Mouse (Mus musculus) C2C12 (cell line): ENCODE results near the gene Senp5. TPM values are rescaled to one million over a fixed set of nuclear protein-coding genes. Genes with fewer than 3 reads are reported as not detected.
A peak's percentile ranks its signal among the peaks of the same experiment; 100 is the strongest.

Experiments used
- H3K27me3 ChIP-seq: one replicate; pipeline ENCODE4 v1.6.1; 2011; ENCODE audit not compliant: control insufficient read depth, insufficient read depth, insufficient read length
- H3K36me3 ChIP-seq: one replicate; pipeline ENCODE4 v1.6.1; 2011; ENCODE audit not compliant: control insufficient read depth, insufficient read depth
- H3K4me3 ChIP-seq: one replicate; pipeline ENCODE4 v1.5.1; 2011; ENCODE audit warnings: mild to moderate bottlenecking, control low read depth; ENCODE audit not compliant: poor library complexity, insufficient read depth, severe bottlenecking
- H3K79me2 ChIP-seq: one replicate; pipeline ENCODE4 v1.6.1; 2011; ENCODE audit not compliant: control insufficient read depth, insufficient read depth
- H3K79me3 ChIP-seq: one replicate; pipeline ENCODE4 v1.6.1; 2011; ENCODE audit warnings: low read depth, control low read depth
- H3ac ChIP-seq: one replicate; pipeline ENCODE3; 2011; ENCODE audit warnings: low read depth; ENCODE audit not compliant: control insufficient read depth, insufficient read length
- CEBPB ChIP-seq: IDR thresholded peaks from one replicate; pipeline ENCODE4 v1.6.1; 2011; ENCODE audit warnings: low read depth, mild to moderate bottlenecking, control low read depth, moderate library complexity
- CTCF ChIP-seq: IDR thresholded peaks from one replicate; pipeline ENCODE4 v1.5.1; 2011; ENCODE audit not compliant: control insufficient read depth, insufficient read depth, insufficient read length
- FOSL1 ChIP-seq: IDR thresholded peaks from one replicate; pipeline ENCODE4 v1.8.0; 2011; ENCODE audit warnings: mild to moderate bottlenecking, low read length; ENCODE audit not compliant: poor library complexity, insufficient read depth, severe bottlenecking
- MAX ChIP-seq: IDR thresholded peaks from one replicate; pipeline ENCODE4 v1.6.1; 2011; ENCODE audit warnings: mild to moderate bottlenecking, control low read depth
- MYOD1 ChIP-seq: IDR thresholded peaks from one replicate; pipeline ENCODE4 v1.6.1; 2011; ENCODE audit warnings: low read depth; ENCODE audit not compliant: control insufficient read depth, insufficient read length
- MYOG ChIP-seq: IDR thresholded peaks from one replicate; pipeline ENCODE4 v1.6.1; 2011; ENCODE audit not compliant: control insufficient read depth, insufficient read length; ENCODE audit errors: extremely low read depth
- USF1 ChIP-seq: IDR thresholded peaks from one replicate; pipeline ENCODE4 v1.6.1; 2011; ENCODE audit warnings: low read depth, mild to moderate bottlenecking, control low read depth, moderate library complexity
- polyA plus RNA-seq: library from polyadenylated mRNA; unstranded; fragments of >200 nt; fragmentation: generic; extraction: Trizol; gene quantifications from one replicate; pipeline ENCODE4 v1.2.1, GENCODE M21; 2012; ENCODE audit warnings: missing spikeins

The Senp5 gene
- polyA plus RNA-seq, 1 experiment, result 11.0 TPM

DNA sequence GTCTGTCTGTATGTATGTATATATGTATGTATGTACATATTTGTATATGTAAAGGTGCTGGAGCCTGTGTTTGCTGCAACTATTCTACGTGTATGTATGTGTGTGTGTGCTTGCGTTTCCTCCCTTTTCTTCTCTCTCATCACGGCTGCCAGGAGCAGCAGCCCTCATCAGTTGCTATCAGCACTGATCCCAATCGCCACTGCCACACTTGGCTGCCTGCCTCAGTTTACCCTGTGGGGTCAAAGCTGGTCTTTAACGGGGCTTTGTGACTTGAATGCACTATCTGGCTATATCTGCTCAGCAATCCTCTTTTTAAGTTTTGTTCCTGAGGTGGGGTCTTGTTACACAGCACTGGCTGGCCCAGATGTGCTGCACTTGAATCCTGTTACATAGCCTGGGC is 75.7 kb downstream of the Senp5 start:
- Histone ChIP-seq H3K36me3 (no peaks in the 10 kb centered on the region), H3ac (no peak overlapping the region), H3K4me3 (no peak overlapping the region), H3K79me2 (no peaks in the 10 kb centered on the region), H3K79me3 (no peaks in the 10 kb centered on the region), H3K27me3 (no peaks in the 10 kb centered on the region)
- TF ChIP-seq MYOG (no peak), USF1 (no peak), FOSL1 (no peak), CEBPB (no peak), MAX (no peak), MYOD1 (no peak), CTCF (no peak)

DNA sequence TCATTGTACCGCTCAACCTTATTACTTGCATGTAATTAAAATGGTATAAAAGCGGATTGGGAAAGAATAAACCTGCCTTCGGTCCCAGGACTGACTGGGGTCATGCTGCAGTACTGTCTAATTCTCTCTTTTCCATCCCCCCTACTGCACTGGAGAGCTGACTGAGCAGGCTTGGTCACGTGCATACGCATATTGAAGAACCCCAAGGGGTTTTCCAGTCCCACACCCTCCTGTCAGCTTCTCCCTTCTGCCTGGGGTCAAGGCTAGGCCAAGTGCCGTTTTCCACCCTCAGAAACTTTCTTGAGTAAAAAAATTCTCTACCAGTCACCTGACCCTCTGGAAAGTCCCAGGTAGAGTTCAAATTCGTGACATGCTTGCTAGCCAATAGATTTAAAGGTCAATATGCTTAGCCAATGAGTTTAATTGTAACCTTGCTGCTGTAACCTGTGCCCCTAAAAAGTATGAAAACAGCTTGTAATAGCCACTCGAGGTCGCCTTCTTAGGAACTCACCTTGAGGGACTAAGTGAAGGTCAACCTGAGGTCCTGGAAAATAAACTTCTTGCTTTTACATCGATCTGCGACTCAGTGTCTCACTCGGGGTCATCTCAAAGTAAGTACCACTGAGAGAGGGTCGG is 76.4 kb downstream of the Senp5 start:
- H3ac ChIP-seq, result no peak overlapping the region
- H3K4me3 ChIP-seq, result no peak overlapping the region
- H3K27me3 ChIP-seq, result no peaks in the 10 kb centered on the region
- no peaks in the 10 kb centered on the region for H3K36me3 ChIP-seq
- H3K79me2 ChIP-seq, result no peaks in the 10 kb centered on the region
- no peaks in the 10 kb centered on the region for H3K79me3 ChIP-seq
- TF ChIP-seq MYOG (no peak), MYOD1 (no peak), CTCF (no peak), MAX (no peak), CEBPB (no peak), USF1 (no peak), FOSL1 (no peak)

DNA sequence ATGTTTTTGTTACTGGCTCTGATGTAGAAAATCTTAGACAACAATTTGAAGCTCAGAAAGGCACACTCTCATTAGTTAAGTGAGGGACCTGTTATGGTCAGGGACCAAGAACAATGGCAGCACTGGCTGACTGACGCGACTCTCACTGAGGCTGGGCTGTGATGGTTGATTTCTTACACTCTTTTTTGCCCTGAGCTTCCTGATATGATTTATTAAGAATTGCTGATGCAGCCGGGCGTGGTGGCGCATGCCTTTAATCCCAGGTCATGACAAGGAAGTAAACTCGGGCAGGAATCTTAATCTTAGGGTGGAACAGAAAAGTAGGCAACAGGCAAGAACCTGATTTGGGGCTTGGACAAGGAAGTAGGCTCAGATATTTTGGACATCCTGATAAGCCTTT is 77.0 kb downstream of the Senp5 start:
- Histone ChIP-seq H3K36me3 (no peaks in the 10 kb centered on the region), H3K79me2 (no peaks in the 10 kb centered on the region), H3K79me3 (no peaks in the 10 kb centered on the region), H3K27me3 (no peaks in the 10 kb centered on the region), H3ac (no peak overlapping the region), H3K4me3 (no peak overlapping the region)
- no peak for TF ChIP-seq FOSL1
- no peak for TF ChIP-seq MYOG
- no peak for TF ChIP-seq USF1
- TF ChIP-seq MAX, result no peak

GRCm38 (mm10) chr16:31924368-31924767 is 78.7 kb downstream of the Senp5 start:
- no peaks in the 10 kb centered on the region for H3K36me3 ChIP-seq
- H3K4me3 ChIP-seq, result no peak overlapping the region
- TF ChIP-seq FOSL1 (no peak), MYOD1 (no peak), CEBPB (no peak), USF1 (no peak)
- no peaks in the 10 kb centered on the region for H3K27me3 ChIP-seq
- H3ac ChIP-seq, result no peak overlapping the region
- H3K79me3 ChIP-seq, result no peaks in the 10 kb centered on the region
- H3K79me2 ChIP-seq, result no peaks in the 10 kb centered on the region

DNA sequence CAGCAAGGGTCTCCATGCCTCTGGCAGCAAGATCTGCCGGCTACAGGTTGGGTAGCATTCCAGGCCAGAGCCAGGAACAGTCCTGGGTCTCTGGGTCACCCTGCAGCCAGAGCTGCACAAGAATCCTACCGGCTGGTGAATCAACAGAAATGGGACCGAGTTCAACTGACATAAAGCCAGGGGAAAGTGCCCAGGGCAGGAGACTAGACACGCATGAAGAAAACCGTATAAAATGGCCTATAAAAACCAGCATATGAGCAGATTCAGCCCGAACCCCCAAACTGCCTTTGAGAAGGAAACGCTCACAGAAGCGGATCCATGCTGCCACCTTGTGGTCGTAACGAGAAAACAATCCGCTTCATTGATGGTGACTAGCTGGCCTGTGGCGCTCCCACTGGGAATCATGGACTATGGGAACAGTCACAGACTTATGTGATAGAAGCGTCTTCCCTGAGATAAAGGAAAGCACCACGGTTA is 84.8 kb downstream of the Senp5 start:
- no peaks in the 10 kb centered on the region for H3K79me3 ChIP-seq
- H3K79me2 ChIP-seq, result no peaks in the 10 kb centered on the region
- no peaks in the 10 kb centered on the region for H3K36me3 ChIP-seq
- H3K4me3 ChIP-seq, result no peak overlapping the region
- no peak overlapping the region for H3ac ChIP-seq
- TF ChIP-seq MAX (no peak), CTCF (peak; percentile 60)
- H3K27me3 ChIP-seq, result no peaks in the 10 kb centered on the region

DNA sequence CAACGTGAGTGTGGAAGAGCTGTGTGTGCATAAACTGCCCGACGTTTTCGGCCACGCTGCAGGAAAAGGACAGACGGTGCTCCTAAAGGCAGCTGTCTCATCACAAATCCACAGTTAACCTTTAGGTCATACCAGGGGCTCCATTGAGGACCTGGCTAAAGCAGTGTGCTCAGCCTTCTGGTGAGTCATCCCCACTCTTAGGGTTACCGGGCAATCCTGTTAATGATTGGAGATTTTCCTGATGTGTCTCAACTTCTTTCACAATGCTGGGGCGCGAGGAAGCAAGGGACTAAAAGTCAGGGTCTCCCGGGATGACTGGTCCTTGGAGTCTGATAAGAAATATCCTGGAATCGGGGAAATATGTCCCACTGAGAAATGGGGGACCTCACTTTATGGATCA is 85.3 kb downstream of the Senp5 start:
- Histone ChIP-seq H3K27me3 (no peaks in the 10 kb centered on the region), H3K79me3 (no peaks in the 10 kb centered on the region)
- TF ChIP-seq MYOD1 (no peak), MYOG (no peak), CEBPB (no peak), USF1 (no peak), CTCF (no peak), MAX (no peak), FOSL1 (no peak)

More for the DNA sequence above, 85.3 kb downstream of the Senp5 start:
- Histone ChIP-seq H3K4me3 (no peak overlapping the region), H3K36me3 (no peaks in the 10 kb centered on the region), H3ac (no peak overlapping the region), H3K79me2 (no peaks in the 10 kb centered on the region)
